In genomic region chr13:53333769-53334168, GRCm38 (mm10) we compare ENCODE assay signal across 30 mouse cellular contexts. TPM values are rescaled to one million over a fixed set of nuclear protein-coding genes. Genes with fewer than 3 reads are reported as not detected.
"Had no signal": no experiment of that assay in that cellular context is flagged by ENCODE, and none has a peak within 500 bp of the region (broad histone marks: within the 10 kb centered on the region; RNA-seq: fewer than 3 reads in every experiment).

No protein-coding gene starts in this region.

- H3K4me3 ChIP-seq: embryonic facial prominence, embryonic 10.5 days; embryonic facial prominence, embryonic 12.5 days; embryonic facial prominence, embryonic 13.5 days; embryonic facial prominence, embryonic 15.5 days; erythroblast, embryonic 14.5 days; forebrain, embryonic 10.5 days; forebrain, embryonic 12.5 days; forebrain, embryonic 13.5 days; forebrain, embryonic 15.5 days; gastrocnemius, adult 2 months had no signal

- H3K4me1 ChIP-seq: embryonic facial prominence, embryonic 10.5 days; embryonic facial prominence, embryonic 12.5 days; embryonic facial prominence, embryonic 13.5 days; forebrain, embryonic 10.5 days; forebrain, embryonic 12.5 days; forebrain, embryonic 13.5 days; forebrain, embryonic 15.5 days had no signal

- H3K27ac ChIP-seq: embryonic facial prominence, embryonic 10.5 days; embryonic facial prominence, embryonic 12.5 days; embryonic facial prominence, embryonic 13.5 days; embryonic facial prominence, embryonic 15.5 days; forebrain, embryonic 10.5 days; forebrain, embryonic 12.5 days; forebrain, embryonic 13.5 days; forebrain, embryonic 15.5 days; gastrocnemius, adult 2 months had no signal

- H3K27me3 ChIP-seq: embryonic facial prominence, embryonic 12.5 days; embryonic facial prominence, embryonic 13.5 days; embryonic facial prominence, embryonic 15.5 days; forebrain, embryonic 12.5 days; forebrain, embryonic 13.5 days; forebrain, embryonic 15.5 days had no signal

- ATAC-seq: forebrain, embryonic 13.5 days; forebrain, embryonic 14.5 days; forebrain, embryonic 15.5 days; forebrain, embryonic 16.5 days; forebrain, postnatal 0 days had no signal

- DNase-seq: cerebellum, adult 18-20 months; cerebellum, adult 2 months; cerebellum, adult 8-10 months; cerebellum, adult 9-10 months; cerebellum, adult 9-11 months; cerebellum, postnatal 10 days; cerebellum, postnatal 14 days; cerebellum, postnatal 25 days; cerebellum, postnatal 36 days; embryo, embryonic 11 days; forebrain, postnatal 0 days; gastrocnemius, adult 2 months; gastrocnemius, postnatal 10 days; gastrocnemius, postnatal 14 days; gastrocnemius, postnatal 25 days; gastrocnemius, postnatal 36 days; heart, adult 11 months; heart, adult 18-20 months had no signal

RNA-seq across cellular contexts. Expression of gene Ror2, which starts 47.8 kb away (rescaled TPM):
- total RNA-seq: granulocyte monocyte progenitor cell, adult 5-6 weeks had no signal
- polyA plus RNA-seq: erythroblast, embryonic 14.5 days had no signal
